Mouse (Mus musculus): ENCODE measurements around the gene Spef2. TPM values are rescaled to one million over a fixed set of nuclear protein-coding genes. Genes with fewer than 3 reads are reported as not detected.

Gene Spef2
- total RNA-seq, 4 experiments from 2014 or later, result 0.05 to 0.23 (median 0.08) TPM

DNA sequence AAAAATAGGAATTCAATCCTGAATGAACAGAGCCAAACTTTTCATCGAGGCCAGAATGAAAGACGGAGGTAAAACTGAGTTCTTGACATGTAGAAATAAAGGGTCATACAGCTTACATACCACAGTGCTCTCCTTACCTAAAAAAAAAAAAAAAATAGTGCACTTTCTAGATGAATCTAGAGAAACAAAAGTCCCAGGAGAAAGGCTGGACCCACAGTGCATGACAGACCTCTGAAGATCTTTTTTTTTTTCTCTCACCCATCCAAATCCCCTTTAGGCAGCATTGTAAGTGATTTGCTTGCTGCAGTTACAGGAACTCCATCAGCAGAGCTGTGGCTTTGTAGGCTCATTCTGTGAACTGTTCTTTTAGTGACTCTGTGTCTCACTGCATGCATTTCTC is 199.7 kb downstream of the Spef2 start:
- DNase-seq (ENCODE audit: low spot score), result no peak

- DNase-seq (ENCODE audit: low spot score), result no peak
Measured at GRCm38 (mm10) chr15:9535200-9535599, 213.5 kb downstream of the Spef2 start.

- DNase-seq (ENCODE audit: low spot score), result no peak
Measured at GRCm38 (mm10) chr15:9533356-9533902, 215.2 kb downstream of the Spef2 start.

- no peak for DNase-seq (ENCODE audit: low spot score)
Measured at GRCm38 (mm10) chr15:9530076-9530475, 218.6 kb downstream of the Spef2 start, which contains the start of gene Il7r. Il7r (minus strand) TSS chr15:9530176.

- no peak for DNase-seq (ENCODE audit: low spot score)
Measured at GRCm38 (mm10) chr15:9529646-9530045, 219.0 kb downstream of the Spef2 start.

Other genes starting within 250 kb of the Spef2 start
- under 1 TPM; 0.11 to 0.37 (median 0.27) TPM for gene Il7r, start 218.7 kb downstream of the Spef2 start, total RNA-seq (2022)